Mouse (Mus musculus) thymus, postnatal 0 days (tissue): ENCODE results near the gene Lce3d. TPM values are rescaled to one million over a fixed set of nuclear protein-coding genes. Genes with fewer than 3 reads are reported as not detected.

ENCODE experiments used
- DNase-seq: peaks from one replicate; pipeline ENCODE4 v3.0.0-alpha.2; 2015; ENCODE audit warnings: low spot score
- polyA plus RNA-seq: library from polyadenylated mRNA; unstranded; fragments of >200 nt; fragmentation: Nextera tagmentation; extraction: Ambion mirVana; gene quantifications from 2 replicates; pipeline ENCODE4 v1.2.1, GENCODE M21; 2015

The Lce3d gene
- polyA plus RNA-seq, result 0.57 and 0.59 TPM in 2 replicates

GRCm38 (mm10) chr3:92957090-92957489, at the start of gene Lce3d:
Lce3d (plus strand) TSS chr3:92957390.
- no peak for DNase-seq

DNA sequence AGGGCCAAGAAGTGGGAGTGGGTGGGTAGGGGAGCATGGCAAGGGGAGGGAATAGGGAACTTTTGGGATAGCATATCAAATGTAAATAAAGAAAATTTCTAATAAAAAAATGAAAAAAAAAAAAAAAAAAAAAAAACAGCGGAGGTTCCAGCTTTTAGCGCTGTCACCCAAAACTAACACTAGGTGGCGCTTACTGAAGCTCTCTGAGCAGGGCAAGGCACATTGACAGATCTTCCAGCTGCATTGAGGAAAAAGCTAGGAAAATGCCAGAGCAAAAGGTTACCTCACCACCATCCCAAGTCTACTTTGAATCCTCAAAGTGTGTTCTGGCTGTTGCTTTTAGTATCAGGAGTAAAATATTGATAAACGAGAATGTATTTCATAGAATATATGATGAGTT, 49.6 kb upstream of the Lce3d start:
- no peak for DNase-seq

GRCm38 (mm10) chr3:92920364-92920763, 36.8 kb upstream of the Lce3d start:
- DNase-seq, result no peak

- DNase-seq, result no peak
Observed at GRCm38 (mm10) chr3:92926130-92926529, 31.1 kb upstream of the Lce3d start, which contains the start of gene Lce3a. Lce3a (minus strand) TSS chr3:92926230.

DNA sequence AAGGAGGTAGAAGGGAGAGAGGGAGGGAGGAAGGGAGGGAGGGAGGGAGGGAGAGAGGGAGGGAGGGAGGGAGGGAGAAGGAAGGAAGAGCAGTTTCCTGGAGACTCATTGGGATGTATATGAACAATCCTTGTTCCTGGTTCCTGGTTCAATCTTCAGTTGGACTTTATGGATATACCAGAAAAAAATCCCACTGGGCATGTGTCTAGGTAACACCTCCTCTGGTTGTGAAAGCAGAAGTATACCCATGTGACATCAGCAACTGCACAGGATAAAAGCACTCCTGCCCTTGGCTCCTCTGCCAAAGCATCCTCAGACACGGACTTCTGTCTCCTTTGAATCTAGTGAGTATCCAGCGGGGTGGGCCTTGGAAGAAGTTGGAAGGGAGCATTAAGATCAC, 24.5 kb upstream of the Lce3d start, which contains the start of gene Lce3b:
TSS of gene Lce3b (plus strand) at position 301 of the 400 bp plus-strand sequence.
- no peak for DNase-seq

DNA sequence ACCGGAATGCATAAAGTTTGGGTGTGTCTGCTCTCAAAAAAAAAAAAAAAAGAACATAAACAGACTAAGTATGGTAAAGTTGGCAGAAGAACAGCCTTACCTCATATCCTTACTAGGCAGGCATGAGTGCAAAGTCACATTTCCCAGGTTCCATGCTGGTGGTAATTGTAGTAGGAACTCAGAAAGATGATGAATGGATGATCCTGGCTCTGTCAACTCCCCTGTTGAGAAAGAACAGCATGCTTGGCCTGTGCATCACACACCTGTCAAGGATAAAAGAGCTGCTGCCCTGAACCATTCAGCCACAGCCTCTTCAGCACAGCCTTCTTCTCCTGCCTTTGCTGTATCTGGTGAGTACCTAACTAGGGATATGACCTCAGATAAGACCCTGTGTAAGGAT, 13.0 kb upstream of the Lce3d start, which contains the start of gene Lce3c:
TSS of gene Lce3c (plus strand) at position 301 of the 400 bp plus-strand sequence.
- DNase-seq, result no peak

GRCm38 (mm10) chr3:92966761-92967160, 9.6 kb downstream of the Lce3d start, which contains the start of gene Lce3e:
Lce3e (plus strand) TSS chr3:92967061.
- DNase-seq, result no peak

DNA sequence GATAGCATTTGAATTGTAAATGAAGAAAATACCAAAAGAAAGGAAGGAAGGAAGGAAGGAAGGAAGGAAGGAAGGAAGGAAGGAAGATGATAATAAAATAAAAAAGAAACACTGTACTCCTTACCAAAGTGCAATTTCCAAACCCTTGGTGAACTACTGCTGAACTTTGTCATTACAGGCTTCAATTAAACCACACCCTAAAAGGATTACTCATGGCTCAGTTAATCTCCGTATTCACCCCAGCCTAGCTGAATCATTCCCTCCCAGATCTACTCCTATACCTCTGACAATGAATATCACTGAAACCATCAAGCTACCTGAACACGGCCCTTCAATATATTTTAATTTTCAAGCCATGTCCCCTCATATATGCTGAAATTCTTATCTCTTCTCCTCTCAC, 21.3 kb downstream of the Lce3d start:
- DNase-seq, result no peak

DNA sequence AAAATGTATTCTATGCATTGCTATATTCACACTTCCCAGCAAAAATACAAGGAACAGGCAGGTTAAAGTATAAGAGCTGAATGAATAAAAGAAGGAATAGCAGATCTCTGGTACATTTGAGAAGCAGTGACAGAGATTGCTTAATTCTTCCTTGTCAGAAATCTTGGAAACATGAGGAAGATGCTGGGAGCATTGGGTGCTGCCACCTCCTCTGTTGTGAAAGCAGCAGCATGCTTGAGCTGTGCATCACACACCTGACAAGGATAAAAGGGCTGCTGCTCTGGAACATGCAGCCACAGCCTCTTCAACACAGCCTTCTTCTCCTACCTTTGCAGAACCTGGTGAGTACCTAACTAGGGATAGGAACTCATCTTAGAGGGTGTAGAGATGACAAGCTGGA, 34.7 kb downstream of the Lce3d start, which contains the start of gene Lce3f:
TSS of gene Lce3f (plus strand) at position 301 of the 400 bp plus-strand sequence.
- no peak for DNase-seq

GRCm38 (mm10) chr3:92998691-92999090, 41.5 kb downstream of the Lce3d start:
- peak; percentile 25 for DNase-seq

- no peak for DNase-seq
Observed at GRCm38 (mm10) chr3:93000621-93001020, 43.4 kb downstream of the Lce3d start.

DNA sequence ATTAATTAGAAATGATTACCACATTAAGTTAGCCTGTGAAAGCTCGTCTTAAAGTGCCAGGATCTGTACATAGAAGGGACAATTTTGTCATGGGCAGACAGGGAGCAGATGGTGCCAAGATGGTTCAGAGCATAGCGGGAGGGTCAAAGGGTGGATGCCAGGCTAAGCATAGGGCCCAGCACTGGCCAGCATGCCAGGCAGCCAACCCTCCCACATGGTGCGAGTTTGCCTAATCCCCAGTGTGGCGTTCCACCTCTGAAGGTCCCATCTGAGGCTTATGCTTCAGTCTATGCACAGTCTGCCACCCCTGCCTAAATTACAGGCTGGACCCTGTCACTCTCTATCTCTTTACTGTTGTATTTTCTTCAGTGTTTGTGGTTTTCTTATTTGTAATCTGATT, 45.7 kb downstream of the Lce3d start:
- no peak for DNase-seq

Other genes with a start within 250 kb of the Lce3d start
- gene Lce1e, start 248.3 kb upstream of the Lce3d start, polyA plus RNA-seq, result 0.27 and 0.39 TPM in 2 replicates
- gene Lce1f, start 237.0 kb upstream of the Lce3d start, polyA plus RNA-seq, result not detected in 2 replicates
- gene Gm38119, start 218.3 kb upstream of the Lce3d start, polyA plus RNA-seq, result not detected in 2 replicates
- 0.14 TPM in 1 of 2 replicates, not detected in the other for gene Lce1g, start 205.1 kb upstream of the Lce3d start, polyA plus RNA-seq
- 0.21 and 0.50 TPM in 2 replicates for gene Lce1h, start 192.3 kb upstream of the Lce3d start, polyA plus RNA-seq
- gene Lce1i, start 178.5 kb upstream of the Lce3d start, polyA plus RNA-seq, result 0.24 and 0.26 TPM in 2 replicates
- gene Lce1j, start 166.9 kb upstream of the Lce3d start, polyA plus RNA-seq, result 1.4 and 1.5 TPM in 2 replicates
- gene Lce1k, start 149.5 kb upstream of the Lce3d start, polyA plus RNA-seq, result not detected in 2 replicates
- gene Kprp, start 130.1 kb upstream of the Lce3d start, polyA plus RNA-seq, result 0.04 and 0.10 TPM in 2 replicates
- gene Lce1l, start 106.1 kb upstream of the Lce3d start, polyA plus RNA-seq, result not detected in 2 replicates
- gene 2310050C09Rik, start 87.2 kb upstream of the Lce3d start, polyA plus RNA-seq, result 0.19 TPM in 1 of 2 replicates, not detected in the other
- 0.42 TPM in 1 of 2 replicates, not detected in the other for gene Lce3a, start 31.2 kb upstream of the Lce3d start, polyA plus RNA-seq
- 1.8 and 2.0 TPM in 2 replicates for gene Lce3b, start 24.4 kb upstream of the Lce3d start, polyA plus RNA-seq
- gene Lce3c, start 12.9 kb upstream of the Lce3d start, polyA plus RNA-seq, result 0.66 and 1.4 TPM in 2 replicates
- gene Lce3e, start 9.7 kb downstream of the Lce3d start, polyA plus RNA-seq, result 0.77 and 0.79 TPM in 2 replicates
- 0.46 TPM in 1 of 2 replicates, not detected in the other for gene Lce3f, start 34.8 kb downstream of the Lce3d start, polyA plus RNA-seq
- gene Crct1, start 58.3 kb downstream of the Lce3d start, polyA plus RNA-seq, result 3.1 and 3.9 TPM in 2 replicates
- 0.59 and 1.0 TPM in 2 replicates for gene Lce1m, start 61.7 kb downstream of the Lce3d start, polyA plus RNA-seq
- gene Gm4858, start 111.4 kb downstream of the Lce3d start, polyA plus RNA-seq, result 0.12 and 0.17 TPM in 2 replicates
- 0.24 and 0.48 TPM in 2 replicates for gene Crnn, start 187.4 kb downstream of the Lce3d start, polyA plus RNA-seq
- gene Flg2, start 239.9 kb downstream of the Lce3d start, polyA plus RNA-seq, result 0.01 TPM in 1 of 2 replicates, not detected in the other